Mouse (Mus musculus): ENCODE data around the gene Ifi211.
"Not testable (repeated sequence)": the region's sequence is repeated elsewhere in the genome, so short reads cannot be mapped to it uniquely, and the experiment has no call there.

Ifi211 gene

GRCm38 (mm10) chr1:173878264-173878663 lies 34.6 kb downstream of the Ifi211 start:
- DNase-seq, result not testable (repeated sequence)

GRCm38 (mm10) chr1:173877125-173877524 lies 35.7 kb downstream of the Ifi211 start:
- DNase-seq, result not testable (repeated sequence)

- not testable (repeated sequence) for DNase-seq
Observed at GRCm38 (mm10) chr1:173868586-173868985, 44.3 kb downstream of the Ifi211 start.

- DNase-seq, result no peak
Observed at GRCm38 (mm10) chr1:173866504-173866903, 46.3 kb downstream of the Ifi211 start.

- peak; percentile 26 for DNase-seq
Observed at GRCm38 (mm10) chr1:173853711-173854110, 59.1 kb downstream of the Ifi211 start.

GRCm38 (mm10) chr1:173852853-173853252 lies 60.0 kb downstream of the Ifi211 start:
- DNase-seq, result not testable (repeated sequence)
